Mouse (Mus musculus) kidney, embryonic 15.5 days (tissue): ENCODE measurements around the gene A530064D06Rik. TPM values are rescaled to one million over a fixed set of nuclear protein-coding genes. Genes with fewer than 3 reads are reported as not detected.
"Not testable (repeated sequence)": the region's sequence is repeated elsewhere in the genome, so short reads cannot be mapped to it uniquely, and the experiment has no call there.

Source experiments
- ATAC-seq: fragments of 200-750 bp; cut with Nextera tagmentation; replicated peaks from 2 replicates; pipeline ENCODE4 v1.8.0; 2017; ENCODE audit warnings: moderate TSS enrichment; ENCODE audit not compliant: low FRiP score
- H3K27ac ChIP-seq: fragments of 300-500 bp; sonication (generic); 2 replicates; pipeline ENCODE4 v1.5.1; 2015; ENCODE audit warnings: mild to moderate bottlenecking, inconsistent platforms
- H3K27me3 ChIP-seq: fragments of 300-500 bp; sonication (generic); 2 replicates; pipeline ENCODE4 v1.6.1; 2015; ENCODE audit warnings: inconsistent platforms
- H3K36me3 ChIP-seq: fragments of 300-500 bp; sonication (generic); 2 replicates; pipeline ENCODE4 v1.6.1; 2015; ENCODE audit warnings: inconsistent platforms
- H3K4me1 ChIP-seq: fragments of 300-500 bp; sonication (generic); 2 replicates; pipeline ENCODE4 v1.6.1; 2015; ENCODE audit warnings: inconsistent platforms
- H3K4me2 ChIP-seq: fragments of 300-500 bp; sonication (generic); 2 replicates; pipeline ENCODE4 v1.6.1; 2015; ENCODE audit warnings: moderate library complexity, mild to moderate bottlenecking, inconsistent platforms
- H3K4me3 ChIP-seq: fragments of 300-500 bp; sonication (generic); replicated peaks from 2 replicates; pipeline ENCODE4 v1.5.1; 2015; ENCODE audit warnings: mild to moderate bottlenecking, inconsistent platforms
- H3K9ac ChIP-seq: fragments of 300-500 bp; sonication (generic); 2 replicates; pipeline ENCODE4 v1.6.1; 2015; ENCODE audit warnings: mild to moderate bottlenecking, inconsistent platforms
- H3K9me3 ChIP-seq: fragments of 300-500 bp; sonication (generic); replicated peaks from 2 replicates; pipeline ENCODE4 v1.6.1; 2016; ENCODE audit warnings: inconsistent platforms
- WGBS: fragments of 180-500 bp; shearing (Covaris S2); methylation state at CpG from one replicate; pipeline ENCODE4 v1.1.7; 2015; ENCODE audit warnings: mixed read lengths; 5-methylcytosine and 5-hydroxymethylcytosine counted together
- polyA plus RNA-seq: library from polyadenylated mRNA; unstranded; fragments of >200 nt; fragmentation: Nextera tagmentation; extraction: Ambion mirVana; gene quantifications from 2 replicates; pipeline ENCODE4 v1.2.1, GENCODE M21; 2015

Gene A530064D06Rik
- polyA plus RNA-seq, result not detected in 2 replicates

DNA sequence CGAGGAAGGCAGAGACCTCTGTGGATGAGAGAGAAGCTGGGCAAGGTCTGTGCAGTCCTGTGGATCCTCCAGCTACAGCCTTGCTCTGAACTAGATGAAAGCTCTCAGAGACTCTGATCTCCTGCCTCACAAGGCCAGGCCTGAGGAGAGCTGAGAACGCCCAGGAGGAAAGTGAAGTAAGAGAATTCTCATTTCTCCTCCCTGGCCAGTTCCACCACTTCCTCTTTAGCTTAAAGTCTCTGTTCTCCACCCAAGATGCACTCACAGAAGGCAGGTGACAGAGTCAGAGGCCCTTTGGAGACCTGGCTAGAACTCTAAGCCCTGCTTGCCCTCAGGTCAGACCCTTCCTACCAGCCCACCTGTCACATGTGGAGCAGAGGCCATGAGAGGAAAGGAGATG, at the start of gene A530064D06Rik:
Gene A530064D06Rik, minus strand, starts transcription at position 173 of the 400 bp plus-strand sequence.
- not testable (repeated sequence) for H3K4me1 ChIP-seq, H3K4me2 ChIP-seq, H3K4me3 ChIP-seq, H3K36me3 ChIP-seq, H3K9ac ChIP-seq, H3K27me3 ChIP-seq, ATAC-seq, H3K27ac ChIP-seq, H3K9me3 ChIP-seq
- 83% methylated on average over 2 of the region's 2 CpGs for WGBS

- no peak overlapping the region for H3K9ac ChIP-seq
- H3K4me1 ChIP-seq, result no peaks in the 10 kb centered on the region
- no peaks in the 10 kb centered on the region for H3K36me3 ChIP-seq
- 89% methylated on average over 1 of the region's 1 CpGs for WGBS
- H3K4me2 ChIP-seq, result no peak overlapping the region
- no peak overlapping the region for H3K4me3 ChIP-seq
- no peak for ATAC-seq
- no peak overlapping the region for H3K27ac ChIP-seq
- H3K9me3 ChIP-seq, result peaks cover 4% of the 10 kb centered on the region; the same call in 1 of the 2 replicates
- no peaks in the 10 kb centered on the region for H3K27me3 ChIP-seq
Observed at GRCm38 (mm10) chr17:48215429-48215828, 48.4 kb upstream of the A530064D06Rik start.

DNA sequence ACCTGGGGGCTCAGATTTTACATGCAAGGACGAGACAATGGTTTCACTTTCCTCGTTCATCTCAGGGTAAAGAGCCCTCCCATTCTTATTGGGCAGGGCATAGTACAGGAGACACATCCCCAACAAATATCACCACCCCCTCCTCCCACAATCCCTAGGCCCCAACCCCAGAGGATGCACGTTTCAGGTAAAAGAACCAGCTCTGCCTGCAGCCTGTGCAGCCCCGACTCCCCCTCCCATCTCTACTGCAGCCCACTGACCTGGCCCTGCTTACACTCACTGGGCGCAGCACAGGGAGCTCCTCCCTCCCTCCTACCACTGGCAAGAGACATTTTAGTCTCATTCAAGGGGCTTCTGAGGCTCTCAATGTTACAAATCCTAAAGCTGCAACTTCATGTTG, 46.4 kb upstream of the A530064D06Rik start:
- Histone ChIP-seq H3K9ac (no peak overlapping the region), H3K27me3 (no peaks in the 10 kb centered on the region), H3K9me3 (peaks cover 4% of the 10 kb centered on the region; the same call in 1 of the 2 replicates), H3K4me2 (no peak overlapping the region), H3K4me3 (no peak overlapping the region), H3K4me1 (no peaks in the 10 kb centered on the region), H3K27ac (no peak overlapping the region), H3K36me3 (no peaks in the 10 kb centered on the region)
- no peak for ATAC-seq
- WGBS, result 76% methylated on average over 5 of the region's 5 CpGs

DNA sequence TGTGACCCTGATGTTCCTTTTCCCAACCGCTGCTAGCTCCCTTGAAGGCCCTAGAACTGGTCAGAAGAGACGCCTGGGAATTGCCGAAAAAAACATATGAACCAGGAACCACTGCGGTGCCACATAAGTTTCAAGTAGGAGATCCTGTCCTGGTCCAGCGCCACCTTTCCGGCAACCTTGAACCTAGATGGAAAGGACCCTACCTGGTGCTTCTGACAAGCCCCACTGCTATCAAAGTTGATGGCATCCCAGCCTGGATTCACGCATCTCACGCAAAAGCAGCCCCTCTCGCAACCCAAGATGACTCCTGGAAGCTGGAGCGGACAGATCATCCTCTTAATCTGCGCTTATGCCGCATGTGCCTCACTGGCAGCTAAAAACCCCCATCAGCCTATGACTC, 45.5 kb upstream of the A530064D06Rik start:
- WGBS, result 95% methylated on average over 12 of the region's 12 CpGs
- H3K4me1 ChIP-seq, result no peaks in the 10 kb centered on the region
- no peak for ATAC-seq
- H3K36me3 ChIP-seq, result no peaks in the 10 kb centered on the region
- H3K4me3 ChIP-seq, result no peak overlapping the region
- H3K4me2 ChIP-seq, result no peak overlapping the region
- H3K9ac ChIP-seq, result no peak overlapping the region
- no peaks in the 10 kb centered on the region for H3K27me3 ChIP-seq
- no peak overlapping the region for H3K27ac ChIP-seq
- no peaks in the 10 kb centered on the region for H3K9me3 ChIP-seq

- Histone ChIP-seq H3K4me1 (no peaks in the 10 kb centered on the region), H3K9me3 (peaks cover 14% of the 10 kb centered on the region), H3K4me2 (no peak overlapping the region), H3K4me3 (no peak overlapping the region), H3K27me3 (no peaks in the 10 kb centered on the region), H3K36me3 (no peaks in the 10 kb centered on the region), H3K9ac (no peak overlapping the region), H3K27ac (no peak overlapping the region)
- WGBS, result 95% methylated on average over 12 of the region's 12 CpGs
- ATAC-seq, result no peak
Observed at GRCm38 (mm10) chr17:48203086-48203485, 36.0 kb upstream of the A530064D06Rik start.

- no peaks in the 10 kb centered on the region for H3K9me3 ChIP-seq
- no peaks in the 10 kb centered on the region for H3K27me3 ChIP-seq
- no peak overlapping the region for H3K9ac ChIP-seq
- no peak overlapping the region for H3K4me2 ChIP-seq
- 75% methylated on average over 2 of the region's 2 CpGs for WGBS
- no peaks in the 10 kb centered on the region for H3K36me3 ChIP-seq
- no peak overlapping the region for H3K27ac ChIP-seq
- no peak for ATAC-seq
- no peaks in the 10 kb centered on the region for H3K4me1 ChIP-seq
- H3K4me3 ChIP-seq, result no peak overlapping the region
Observed at GRCm38 (mm10) chr17:48192366-48192765, 25.3 kb upstream of the A530064D06Rik start.

GRCm38 (mm10) chr17:48185252-48185651, 18.2 kb upstream of the A530064D06Rik start:
- H3K27ac ChIP-seq, result no peak overlapping the region
- WGBS, result 72% methylated on average over 5 of the region's 5 CpGs
- H3K9me3 ChIP-seq, result no peaks in the 10 kb centered on the region
- H3K4me1 ChIP-seq, result no peaks in the 10 kb centered on the region
- no peaks in the 10 kb centered on the region for H3K27me3 ChIP-seq
- no peaks in the 10 kb centered on the region for H3K36me3 ChIP-seq
- no peak overlapping the region for H3K4me2 ChIP-seq
- H3K9ac ChIP-seq, result no peak overlapping the region
- no peak for ATAC-seq
- H3K4me3 ChIP-seq, result no peak overlapping the region

GRCm38 (mm10) chr17:48157382-48158076, 9.5 kb downstream of the A530064D06Rik start:
- Histone ChIP-seq H3K4me2 (no peak overlapping the region), H3K9ac (no peak overlapping the region), H3K4me3 (no peak overlapping the region), H3K4me1 (no peaks in the 10 kb centered on the region), H3K9me3 (no peaks in the 10 kb centered on the region; the same call in 1 of the 2 replicates), H3K27me3 (no peaks in the 10 kb centered on the region), H3K27ac (no peak overlapping the region), H3K36me3 (no peaks in the 10 kb centered on the region)
- WGBS, result 52% methylated on average over 1 of the region's 1 CpGs
- no peak for ATAC-seq

GRCm38 (mm10) chr17:48146120-48146519, 21.0 kb downstream of the A530064D06Rik start, which contains the start of gene 9830107B12Rik:
9830107B12Rik (minus strand) TSS chr17:48146268.
- WGBS, result 82% methylated on average over 3 of the region's 3 CpGs
- Histone ChIP-seq H3K27ac (no peak within 1 kb of the TSS), H3K4me2 (no peak within 1 kb of the TSS), H3K36me3 (no peaks in the 10 kb centered on the region), H3K4me3 (no peak within 1 kb of the TSS), H3K4me1 (no peaks in the 10 kb centered on the region), H3K27me3 (no peaks in the 10 kb centered on the region), H3K9me3 (no peaks in the 10 kb centered on the region), H3K9ac (no peak within 1 kb of the TSS)
- no peak for ATAC-seq

GRCm38 (mm10) chr17:48132810-48133209, 34.3 kb downstream of the A530064D06Rik start:
- Histone ChIP-seq H3K36me3 (no peaks in the 10 kb centered on the region), H3K27me3 (no peaks in the 10 kb centered on the region), H3K9me3 (no peaks in the 10 kb centered on the region), H3K27ac (no peak overlapping the region), H3K4me3 (no peak overlapping the region), H3K4me2 (no peak overlapping the region), H3K9ac (no peak overlapping the region), H3K4me1 (no peaks in the 10 kb centered on the region)
- 89% methylated on average over 2 of the region's 2 CpGs for WGBS
- ATAC-seq, result no peak

DNA sequence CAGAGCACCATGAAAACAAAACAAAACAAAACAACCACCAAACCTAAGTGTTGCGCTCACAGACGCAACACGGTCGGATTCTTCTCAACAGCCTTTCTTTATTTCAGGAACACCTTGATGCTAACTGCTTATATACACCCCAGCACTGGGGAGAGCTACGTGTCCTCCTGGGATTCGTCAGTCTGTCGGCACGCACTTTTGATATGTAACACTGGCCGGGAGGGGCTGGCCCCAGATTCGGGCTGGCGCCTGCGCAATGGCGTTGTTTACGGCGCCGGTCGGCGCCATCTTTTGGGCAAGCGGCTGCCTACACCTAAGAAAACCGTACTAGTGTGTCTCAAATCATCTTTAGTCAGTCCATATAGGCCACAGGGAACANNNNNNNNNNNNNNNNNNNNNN, 46.6 kb downstream of the A530064D06Rik start:
- Histone ChIP-seq H3K36me3 (no peaks in the 10 kb centered on the region), H3K4me2 (no peak overlapping the region)
- 92% methylated on average over 20 of the region's 20 CpGs for WGBS

DNA sequence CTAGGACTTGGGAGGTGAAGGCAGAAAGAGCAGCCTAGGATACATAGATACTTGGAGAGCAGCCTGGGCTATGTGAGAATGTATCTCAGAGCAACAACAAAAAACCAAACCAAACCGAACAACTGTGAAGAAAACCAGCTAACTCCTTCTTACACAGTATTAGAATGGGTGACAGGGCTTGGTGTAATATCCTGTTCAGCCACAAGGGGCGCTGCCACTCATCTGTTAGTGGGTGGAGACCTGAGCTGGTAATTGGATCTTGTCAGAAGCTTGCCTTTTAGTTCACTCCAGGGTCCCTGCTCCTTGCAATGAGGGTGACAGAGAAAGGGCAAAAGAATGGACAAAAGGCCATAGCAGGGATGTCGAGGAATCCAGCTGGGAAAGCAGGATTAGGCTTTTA, 47.4 kb downstream of the A530064D06Rik start:
- WGBS, result 23% methylated on average over 3 of the region's 3 CpGs

More for the DNA sequence above, 46.6 kb downstream of the A530064D06Rik start:
- no peaks in the 10 kb centered on the region for H3K4me1 ChIP-seq
- H3K27ac ChIP-seq, result no peak overlapping the region
- no peaks in the 10 kb centered on the region for H3K9me3 ChIP-seq
- no peaks in the 10 kb centered on the region for H3K27me3 ChIP-seq
- no peak overlapping the region for H3K9ac ChIP-seq
- H3K4me3 ChIP-seq, result no peak overlapping the region
- ATAC-seq, result no peak

DNA sequence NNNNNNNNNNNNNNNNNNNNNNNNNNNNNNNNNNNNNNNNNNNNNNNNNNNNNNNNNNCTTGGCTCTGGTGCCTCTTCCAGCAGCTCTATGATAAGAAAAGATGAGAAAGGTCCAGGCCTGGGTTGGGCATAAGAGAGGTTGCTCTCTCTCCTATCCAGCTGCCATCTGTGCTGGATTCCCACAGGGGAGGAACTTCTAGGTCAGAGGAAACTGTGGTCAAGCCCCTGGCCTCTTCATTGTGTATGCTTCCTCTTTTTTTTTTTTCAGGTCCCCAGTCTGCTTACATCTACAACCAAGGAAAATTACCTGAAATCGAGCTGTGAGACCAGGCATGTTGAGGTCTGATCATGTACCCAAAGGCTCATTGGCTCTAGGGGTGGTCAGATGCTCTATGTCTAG, 48.5 kb downstream of the A530064D06Rik start:
- H3K36me3 ChIP-seq, result no peaks in the 10 kb centered on the region
- 81% methylated on average over 1 of the region's 1 CpGs for WGBS
- no peak overlapping the region for H3K27ac ChIP-seq
- no peak for ATAC-seq
- no peaks in the 10 kb centered on the region; the same call in 1 of the 2 replicates for H3K9me3 ChIP-seq
- no peak overlapping the region for H3K4me2 ChIP-seq
- no peaks in the 10 kb centered on the region for H3K4me1 ChIP-seq
- no peaks in the 10 kb centered on the region for H3K27me3 ChIP-seq
- no peak overlapping the region for H3K9ac ChIP-seq
- no peak overlapping the region for H3K4me3 ChIP-seq

More for the DNA sequence above, 47.4 kb downstream of the A530064D06Rik start:
- Histone ChIP-seq H3K4me3 (no peak overlapping the region), H3K27ac (no peak overlapping the region), H3K9me3 (no peaks in the 10 kb centered on the region), H3K36me3 (no peaks in the 10 kb centered on the region), H3K9ac (no peak overlapping the region), H3K27me3 (no peaks in the 10 kb centered on the region), H3K4me2 (no peak overlapping the region), H3K4me1 (no peaks in the 10 kb centered on the region)
- ATAC-seq, result peak; percentile 62
